Mouse (Mus musculus): ENCODE results near the gene Ippk. TPM values are rescaled to one million over a fixed set of nuclear protein-coding genes. Genes with fewer than 3 reads are reported as not detected.

Ippk gene
- polyA plus RNA-seq, 1 experiment from 2014 or later: 16.3 TPM

DNA sequence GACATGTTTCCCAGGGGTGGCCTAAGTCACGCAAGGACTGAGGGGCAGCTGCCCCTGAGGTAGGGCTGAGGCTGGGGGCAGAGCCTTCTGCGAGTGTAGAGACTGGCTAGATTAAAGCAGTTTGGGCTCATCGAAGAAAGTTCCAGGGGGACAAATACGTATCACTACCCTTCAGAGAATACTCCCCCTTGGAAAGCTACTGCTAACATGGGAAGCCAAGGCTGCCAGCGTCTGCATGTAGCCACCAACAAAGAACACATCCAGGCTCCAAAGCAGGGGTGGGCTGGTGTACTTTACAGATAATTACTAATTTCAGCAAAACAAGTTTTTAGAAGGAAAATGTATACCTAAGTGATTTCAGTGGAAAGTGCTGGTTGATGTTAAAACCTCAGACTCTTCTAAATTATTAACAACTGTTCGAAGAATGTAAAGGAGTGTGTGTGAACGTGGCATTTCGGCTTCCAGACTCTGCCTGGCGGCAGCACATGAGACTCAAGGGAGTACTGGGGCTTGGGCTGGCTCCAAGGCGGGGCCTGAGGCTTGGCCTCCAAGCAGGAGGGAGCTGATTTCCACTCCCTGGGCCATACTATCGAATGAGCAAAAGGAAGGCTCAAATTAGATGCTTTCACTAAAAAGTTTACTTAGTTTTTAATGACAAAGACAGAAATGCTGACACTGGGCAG is 45.5 kb downstream of the Ippk start:
- Histone ChIP-seq H3K4me1 (ENCODE audit: control insufficient read depth, insufficient read depth, low read length) (no peaks in the 10 kb centered on the region), H3K27me3 (ENCODE audit: control insufficient read depth, insufficient read depth, low read length) (no peaks in the 10 kb centered on the region), H3K4me3 (ENCODE audit: low read depth, low read length) (no peak overlapping the region), H3K9ac (replicated peaks; ENCODE audit: low read depth, low read length) (no peak overlapping the region), H3K4me2 (replicated peaks; ENCODE audit: low read depth, low read length) (no peak overlapping the region), H3K36me3 (ENCODE audit: control insufficient read depth, insufficient read depth, low read length) (peaks cover 23% of the 10 kb centered on the region), H3K9me3 (ENCODE audit: control insufficient read depth, low read depth, low read length) (no peaks in the 10 kb centered on the region), H3K27ac (ENCODE audit: low read length) (no peak overlapping the region)
- no peak for ATAC-seq (ENCODE audit: insufficient number of reproducible peaks, insufficient read depth, low FRiP score, low read depth)
- 73% methylated on average over 11 of the region's 11 CpGs for WGBS

DNA sequence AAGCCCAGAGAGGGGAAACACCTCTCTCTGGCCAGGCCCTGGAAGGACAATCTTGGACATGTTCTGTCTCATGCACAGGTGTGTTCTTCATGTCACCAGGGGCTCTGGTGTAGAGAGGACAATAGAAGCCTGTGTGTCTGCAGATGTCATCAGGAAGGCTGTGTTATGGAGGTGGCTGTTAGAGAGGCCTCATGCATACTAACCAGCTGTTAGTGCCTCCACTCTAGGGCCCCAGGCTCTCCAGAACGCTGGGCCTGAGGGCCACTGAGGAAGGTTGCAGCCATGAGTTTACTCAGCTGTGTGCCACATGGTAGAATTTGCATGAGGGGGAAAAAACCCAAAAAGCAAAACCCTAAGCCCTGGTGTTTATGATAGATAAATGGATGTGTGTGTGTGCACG is 46.5 kb downstream of the Ippk start:
- Histone ChIP-seq H3K9me3 (ENCODE audit: control insufficient read depth, low read depth, low read length) (no peaks in the 10 kb centered on the region), H3K9ac (replicated peaks; ENCODE audit: low read depth, low read length) (no peak overlapping the region), H3K27ac (ENCODE audit: low read length) (no peak overlapping the region; the same call in 1 of the 2 replicates), H3K4me3 (ENCODE audit: low read depth, low read length) (no peak overlapping the region), H3K27me3 (ENCODE audit: control insufficient read depth, insufficient read depth, low read length) (no peaks in the 10 kb centered on the region), H3K4me1 (ENCODE audit: control insufficient read depth, insufficient read depth, low read length) (no peaks in the 10 kb centered on the region), H3K4me2 (replicated peaks; ENCODE audit: low read depth, low read length) (no peak overlapping the region), H3K36me3 (ENCODE audit: control insufficient read depth, insufficient read depth, low read length) (peaks cover 16% of the 10 kb centered on the region)
- ATAC-seq (ENCODE audit: insufficient number of reproducible peaks, insufficient read depth, low FRiP score, low read depth): no peak
- WGBS: 58% methylated on average over 2 of the region's 2 CpGs

DNA sequence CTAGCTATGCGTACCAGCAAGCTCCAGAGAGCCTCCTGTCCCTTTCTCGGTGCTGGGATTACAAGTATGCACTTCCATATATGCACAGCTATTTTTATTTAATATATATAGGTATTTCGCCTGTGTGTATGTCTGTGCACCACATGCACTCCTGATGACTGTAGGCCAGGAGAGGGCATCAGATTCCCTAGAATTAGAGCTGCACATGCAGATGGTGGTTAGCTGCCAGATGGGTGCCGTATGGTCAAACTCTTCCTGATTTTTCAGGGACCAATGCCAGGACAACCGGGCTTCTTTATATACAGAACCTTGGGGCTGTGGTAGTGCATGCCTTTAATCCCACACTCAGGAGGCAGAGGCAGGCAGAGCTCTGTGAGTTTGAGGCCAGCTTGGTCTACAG is 48.0 kb downstream of the Ippk start:
- peaks cover 12% of the 10 kb centered on the region; the same call in 1 of the 2 replicates for H3K36me3 ChIP-seq (ENCODE audit: control insufficient read depth, insufficient read depth, low read length)
- 91% methylated on average over 5 of the region's 5 CpGs for WGBS
- no peak overlapping the region for H3K4me3 ChIP-seq (ENCODE audit: low read depth, low read length)
- no peak overlapping the region for H3K4me2 ChIP-seq (replicated peaks; ENCODE audit: low read depth, low read length)
- H3K27ac ChIP-seq (ENCODE audit: low read length): no peak overlapping the region
- H3K27me3 ChIP-seq (ENCODE audit: control insufficient read depth, insufficient read depth, low read length): no peaks in the 10 kb centered on the region
- H3K9me3 ChIP-seq (ENCODE audit: control insufficient read depth, low read depth, low read length): no peaks in the 10 kb centered on the region
- no peak overlapping the region for H3K9ac ChIP-seq (replicated peaks; ENCODE audit: low read depth, low read length)
- ATAC-seq (ENCODE audit: insufficient number of reproducible peaks, insufficient read depth, low FRiP score, low read depth): no peak
- H3K4me1 ChIP-seq (ENCODE audit: control insufficient read depth, insufficient read depth, low read length): no peaks in the 10 kb centered on the region

DNA sequence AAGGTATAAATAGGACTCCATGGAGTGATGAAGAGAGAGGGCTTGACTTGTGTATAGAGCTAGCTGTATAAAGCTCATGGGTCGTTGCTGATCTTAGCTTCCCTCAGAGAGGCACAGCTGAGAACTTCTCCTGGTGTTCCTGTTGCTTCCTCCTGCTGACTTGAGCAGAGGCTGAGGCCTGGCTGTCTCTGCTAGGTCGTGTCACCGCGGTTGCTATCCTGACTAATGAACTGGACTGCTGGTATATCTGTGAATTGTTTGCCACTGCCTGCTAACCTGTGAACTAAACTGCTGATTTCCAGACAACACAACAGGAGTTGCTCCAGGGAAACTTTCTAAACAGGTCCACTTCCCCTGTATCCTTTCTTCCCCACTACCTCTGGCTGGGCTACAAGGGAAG is 49.3 kb downstream of the Ippk start:
- Histone ChIP-seq H3K27ac (ENCODE audit: low read length) (no peak overlapping the region), H3K4me1 (ENCODE audit: control insufficient read depth, insufficient read depth, low read length) (no peaks in the 10 kb centered on the region), H3K4me2 (replicated peaks; ENCODE audit: low read depth, low read length) (no peak overlapping the region), H3K9ac (replicated peaks; ENCODE audit: low read depth, low read length) (no peak overlapping the region), H3K27me3 (ENCODE audit: control insufficient read depth, insufficient read depth, low read length) (no peaks in the 10 kb centered on the region), H3K36me3 (ENCODE audit: control insufficient read depth, insufficient read depth, low read length) (0 out of 2 replicates have a peak, but pooled peaks cover 2% of the 10 kb centered on the region), H3K4me3 (ENCODE audit: low read depth, low read length) (no peak overlapping the region), H3K9me3 (ENCODE audit: control insufficient read depth, low read depth, low read length) (no peaks in the 10 kb centered on the region)
- 84% methylated on average over 4 of the region's 4 CpGs for WGBS
- ATAC-seq (ENCODE audit: insufficient number of reproducible peaks, insufficient read depth, low FRiP score, low read depth): no peak

DNA sequence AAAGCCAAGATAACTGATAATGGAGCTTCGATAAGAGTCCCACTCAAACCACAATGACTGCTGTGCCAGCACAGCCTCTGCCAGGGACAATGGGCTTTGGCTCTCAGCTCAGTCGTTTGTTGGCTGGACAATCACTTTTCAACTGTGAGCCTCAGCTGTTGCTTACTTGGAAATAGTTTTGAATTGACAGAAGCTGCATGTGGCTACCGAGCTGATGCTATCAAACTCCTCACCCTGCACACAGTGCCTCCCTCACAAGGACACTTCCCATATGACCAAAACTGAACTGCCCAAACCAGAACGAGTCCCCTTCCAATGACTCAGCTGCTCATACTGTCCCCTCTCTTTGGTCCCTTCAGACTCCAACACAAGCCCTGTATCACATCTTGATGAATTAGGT is 49.8 kb downstream of the Ippk start:
- Histone ChIP-seq H3K9me3 (ENCODE audit: control insufficient read depth, low read depth, low read length) (no peaks in the 10 kb centered on the region), H3K4me1 (ENCODE audit: control insufficient read depth, insufficient read depth, low read length) (no peaks in the 10 kb centered on the region), H3K9ac (replicated peaks; ENCODE audit: low read depth, low read length) (no peak overlapping the region), H3K27ac (ENCODE audit: low read length) (no peak overlapping the region), H3K27me3 (ENCODE audit: control insufficient read depth, insufficient read depth, low read length) (no peaks in the 10 kb centered on the region), H3K4me2 (replicated peaks; ENCODE audit: low read depth, low read length) (no peak overlapping the region), H3K36me3 (ENCODE audit: control insufficient read depth, insufficient read depth, low read length) (no peaks in the 10 kb centered on the region), H3K4me3 (ENCODE audit: low read depth, low read length) (no peak overlapping the region)
- ATAC-seq (ENCODE audit: insufficient number of reproducible peaks, insufficient read depth, low FRiP score, low read depth): no peak
- 82% methylated on average over 4 of the region's 4 CpGs for WGBS

DNA sequence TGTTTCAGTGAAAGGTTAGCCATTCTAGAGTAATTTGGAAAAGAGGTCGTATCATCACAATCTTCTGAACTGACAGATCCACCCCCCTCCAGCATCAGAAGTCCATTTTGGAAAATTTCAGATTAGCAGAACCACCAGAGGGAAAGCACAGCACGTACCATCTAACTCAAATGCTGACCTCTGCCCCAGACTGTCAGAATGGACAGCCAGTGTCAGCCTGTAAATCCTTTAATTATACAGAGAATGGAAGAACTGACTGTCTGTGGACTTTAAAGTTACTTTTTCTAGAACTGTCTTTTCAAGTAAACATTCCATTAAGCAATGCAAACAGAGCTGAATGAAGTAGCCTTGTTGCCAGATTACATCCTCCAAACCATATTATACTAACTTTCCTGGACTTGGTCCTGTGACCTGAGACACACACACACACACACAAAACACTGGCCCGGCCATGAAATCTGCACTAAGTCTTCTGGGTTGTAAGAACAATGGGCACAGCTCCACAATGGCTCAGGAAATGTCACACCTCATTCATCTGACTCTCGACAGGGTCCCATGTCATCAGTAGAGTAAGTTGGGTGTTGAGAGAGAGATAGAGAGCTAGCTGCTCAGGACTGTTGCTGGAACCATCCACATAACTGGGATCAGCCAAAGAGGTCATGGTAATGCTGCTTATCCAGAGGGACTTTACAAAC is 51.1 kb downstream of the Ippk start:
- no peak for ATAC-seq (ENCODE audit: insufficient number of reproducible peaks, insufficient read depth, low FRiP score, low read depth)

DNA sequence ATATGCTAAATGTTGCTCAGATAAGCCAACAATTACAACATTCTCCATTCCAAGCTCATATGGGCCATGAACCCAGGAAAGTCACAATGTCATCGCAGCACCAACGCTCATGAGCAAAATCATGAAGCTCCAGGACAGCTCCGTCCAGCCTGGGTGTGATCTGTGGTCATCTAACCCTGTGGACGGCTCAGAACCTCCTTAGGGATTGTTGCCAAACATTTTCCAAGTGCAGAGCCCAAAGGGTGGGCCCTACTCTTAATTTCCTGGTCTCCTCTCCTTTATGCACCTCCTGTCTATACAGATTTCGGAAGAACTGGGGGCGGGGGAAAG is 51.6 kb downstream of the Ippk start:
- no peaks in the 10 kb centered on the region for H3K36me3 ChIP-seq (ENCODE audit: control insufficient read depth, insufficient read depth, low read length)
- H3K27ac ChIP-seq (ENCODE audit: low read length): no peak overlapping the region
- no peak for ATAC-seq (ENCODE audit: insufficient number of reproducible peaks, insufficient read depth, low FRiP score, low read depth)
- H3K4me2 ChIP-seq (replicated peaks; ENCODE audit: low read depth, low read length): no peak overlapping the region
- no peaks in the 10 kb centered on the region for H3K27me3 ChIP-seq (ENCODE audit: control insufficient read depth, insufficient read depth, low read length)
- H3K9me3 ChIP-seq (ENCODE audit: control insufficient read depth, low read depth, low read length): no peaks in the 10 kb centered on the region
- no peak overlapping the region for H3K9ac ChIP-seq (replicated peaks; ENCODE audit: low read depth, low read length)
- peaks cover 5% of the 10 kb centered on the region; the same call in 1 of the 2 replicates for H3K4me1 ChIP-seq (ENCODE audit: control insufficient read depth, insufficient read depth, low read length)
- H3K4me3 ChIP-seq (ENCODE audit: low read depth, low read length): no peak overlapping the region
- WGBS: 95% methylated on average over 6 of the region's 6 CpGs

More for the DNA sequence above, 51.1 kb downstream of the Ippk start:
- Histone ChIP-seq H3K9me3 (ENCODE audit: control insufficient read depth, low read depth, low read length) (no peaks in the 10 kb centered on the region), H3K4me1 (ENCODE audit: control insufficient read depth, insufficient read depth, low read length) (no peaks in the 10 kb centered on the region), H3K9ac (replicated peaks; ENCODE audit: low read depth, low read length) (no peak overlapping the region), H3K4me3 (ENCODE audit: low read depth, low read length) (no peak overlapping the region), H3K4me2 (replicated peaks; ENCODE audit: low read depth, low read length) (no peak overlapping the region), H3K27me3 (ENCODE audit: control insufficient read depth, insufficient read depth, low read length) (no peaks in the 10 kb centered on the region), H3K27ac (ENCODE audit: low read length) (no peak overlapping the region), H3K36me3 (ENCODE audit: control insufficient read depth, insufficient read depth, low read length) (no peaks in the 10 kb centered on the region)
- 51% methylated on average over 4 of the region's 4 CpGs for WGBS

DNA sequence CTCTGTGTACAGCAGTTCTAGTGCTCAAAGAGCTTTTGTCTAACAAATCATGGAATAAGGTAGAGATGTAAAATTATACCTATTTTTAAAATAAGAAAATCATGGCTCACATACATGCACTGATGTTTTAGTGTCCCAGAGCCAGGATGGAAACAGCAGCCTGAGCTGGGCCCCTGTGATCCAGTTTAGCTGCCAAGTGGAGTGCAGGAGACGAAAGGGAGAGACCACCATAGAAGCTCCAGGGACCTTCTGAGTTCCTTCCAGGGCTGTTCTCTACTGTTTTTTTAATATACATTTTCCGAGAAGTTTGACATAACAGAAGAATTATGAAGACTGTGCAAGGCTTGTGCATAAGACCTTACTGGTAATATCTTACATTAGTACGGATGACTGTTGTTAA is 56.8 kb downstream of the Ippk start:
- 42% methylated on average over 3 of the region's 3 CpGs for WGBS
- peaks cover 18% of the 10 kb centered on the region; the same call in 1 of the 2 replicates for H3K4me1 ChIP-seq (ENCODE audit: control insufficient read depth, insufficient read depth, low read length)
- ATAC-seq (ENCODE audit: insufficient number of reproducible peaks, insufficient read depth, low FRiP score, low read depth): no peak; the same call in 1 of the 2 replicates

More for the DNA sequence above, 56.8 kb downstream of the Ippk start:
- Histone ChIP-seq H3K27ac (ENCODE audit: low read length) (peak overlapping the region; percentile 79), H3K9me3 (ENCODE audit: control insufficient read depth, low read depth, low read length) (no peaks in the 10 kb centered on the region), H3K36me3 (ENCODE audit: control insufficient read depth, insufficient read depth, low read length) (no peaks in the 10 kb centered on the region), H3K27me3 (ENCODE audit: control insufficient read depth, insufficient read depth, low read length) (no peaks in the 10 kb centered on the region), H3K9ac (replicated peaks; ENCODE audit: low read depth, low read length) (no peak overlapping the region), H3K4me2 (replicated peaks; ENCODE audit: low read depth, low read length) (no peak overlapping the region), H3K4me3 (ENCODE audit: low read depth, low read length) (no peak overlapping the region)

All from stomach, embryonic 14.5 days (tissue).